Mouse (Mus musculus): ENCODE measurements around the gene Klhl11. TPM values are rescaled to one million over a fixed set of nuclear protein-coding genes. Genes with fewer than 3 reads are reported as not detected.

Gene Klhl11
- 6.6 and 6.7 TPM in 2 replicates for polyA plus RNA-seq (2015; fragmentation: Nextera tagmentation; extraction: Ambion mirVana)

- H3K27me3 ChIP-seq (replicated peaks): no peaks in the 10 kb centered on the region
- H3K36me3 ChIP-seq: peaks cover 25% of the 10 kb centered on the region
- peaks cover 25% of the 10 kb centered on the region for H3K4me1 ChIP-seq
- peak within 1 kb of the TSS; percentile 99 for H3K4me2 ChIP-seq
- H3K4me3 ChIP-seq: peak within 1 kb of the TSS; percentile 97
- peak within 1 kb of the TSS; percentile 98 for H3K9ac ChIP-seq
- peak within 1 kb of the TSS; percentile 81 for H3K27ac ChIP-seq (replicated peaks)
- peak; percentile 76; the same call in 1 of the 2 replicates for ATAC-seq (ENCODE audit: extremely low read depth, insufficient number of reproducible peaks, low FRiP score, low TSS enrichment)
- WGBS: under 1% methylated on average over 83 of the region's 83 CpGs
- H3K9me3 ChIP-seq: no peaks in the 10 kb centered on the region
These were observed at the start of gene Klhl11 for GRCm38 (mm10) chr11:100472197-100472934. Klhl11 (minus strand) TSS chr11:100472741.

GRCm38 (mm10) chr11:100520838-100521237 lies 48.3 kb upstream of the Klhl11 start:
- Histone ChIP-seq H3K27me3 (replicated peaks) (no peaks in the 10 kb centered on the region), H3K27ac (replicated peaks) (no peak overlapping the region), H3K36me3 (peaks cover 81% of the 10 kb centered on the region), H3K9me3 (no peaks in the 10 kb centered on the region), H3K9ac (no peak overlapping the region), H3K4me1 (peaks cover 16% of the 10 kb centered on the region), H3K4me2 (no peak overlapping the region), H3K4me3 (no peak overlapping the region)
- ATAC-seq (ENCODE audit: extremely low read depth, insufficient number of reproducible peaks, low FRiP score, low TSS enrichment): no peak
- WGBS: 78% methylated on average over 15 of the region's 15 CpGs

GRCm38 (mm10) chr11:100519188-100519587 lies 46.6 kb upstream of the Klhl11 start:
- Histone ChIP-seq H3K27me3 (replicated peaks) (no peaks in the 10 kb centered on the region), H3K27ac (replicated peaks) (no peak overlapping the region), H3K4me3 (no peak overlapping the region), H3K4me2 (no peak overlapping the region), H3K36me3 (peaks cover 98% of the 10 kb centered on the region), H3K4me1 (no peaks in the 10 kb centered on the region), H3K9ac (no peak overlapping the region), H3K9me3 (no peaks in the 10 kb centered on the region)
- 73% methylated on average over 7 of the region's 7 CpGs for WGBS
- ATAC-seq (ENCODE audit: extremely low read depth, insufficient number of reproducible peaks, low FRiP score, low TSS enrichment): no peak

GRCm38 (mm10) chr11:100518188-100518591 lies 45.6 kb upstream of the Klhl11 start:
- Histone ChIP-seq H3K36me3 (peaks cover 100% of the 10 kb centered on the region), H3K4me3 (no peak overlapping the region), H3K4me2 (no peak overlapping the region), H3K27ac (replicated peaks) (no peak overlapping the region), H3K9me3 (no peaks in the 10 kb centered on the region), H3K9ac (no peak overlapping the region), H3K27me3 (replicated peaks) (no peaks in the 10 kb centered on the region), H3K4me1 (no peaks in the 10 kb centered on the region)
- ATAC-seq (ENCODE audit: extremely low read depth, insufficient number of reproducible peaks, low FRiP score, low TSS enrichment): no peak
- WGBS: 92% methylated on average over 5 of the region's 5 CpGs

- no peaks in the 10 kb centered on the region for H3K27me3 ChIP-seq (replicated peaks)
- WGBS: 78% methylated on average over 9 of the region's 9 CpGs
- ATAC-seq (ENCODE audit: extremely low read depth, insufficient number of reproducible peaks, low FRiP score, low TSS enrichment): no peak
- no peak overlapping the region for H3K4me2 ChIP-seq
- H3K4me1 ChIP-seq: no peaks in the 10 kb centered on the region
- no peak overlapping the region for H3K4me3 ChIP-seq
- no peak overlapping the region for H3K27ac ChIP-seq (replicated peaks)
- peaks cover 99% of the 10 kb centered on the region for H3K36me3 ChIP-seq
- no peaks in the 10 kb centered on the region for H3K9me3 ChIP-seq
- H3K9ac ChIP-seq: no peak overlapping the region
These were observed 43.8 kb upstream of the Klhl11 start for GRCm38 (mm10) chr11:100516291-100516690.

- Histone ChIP-seq H3K9ac (no peak overlapping the region), H3K4me2 (no peak overlapping the region), H3K9me3 (no peaks in the 10 kb centered on the region), H3K4me1 (no peaks in the 10 kb centered on the region), H3K27ac (replicated peaks) (no peak overlapping the region), H3K4me3 (no peak overlapping the region), H3K27me3 (replicated peaks) (no peaks in the 10 kb centered on the region), H3K36me3 (peaks cover 99% of the 10 kb centered on the region)
- WGBS: 88% methylated on average over 9 of the region's 9 CpGs
- ATAC-seq (ENCODE audit: extremely low read depth, insufficient number of reproducible peaks, low FRiP score, low TSS enrichment): no peak
These were observed 43.2 kb upstream of the Klhl11 start for GRCm38 (mm10) chr11:100515789-100516188.

GRCm38 (mm10) chr11:100515061-100515460 lies 42.5 kb upstream of the Klhl11 start:
- WGBS: 85% methylated on average over 9 of the region's 9 CpGs
- H3K4me2 ChIP-seq: no peak overlapping the region
- H3K27ac ChIP-seq (replicated peaks): no peak overlapping the region
- no peaks in the 10 kb centered on the region for H3K27me3 ChIP-seq (replicated peaks)
- H3K36me3 ChIP-seq: peaks cover 95% of the 10 kb centered on the region
- H3K4me1 ChIP-seq: no peaks in the 10 kb centered on the region
- no peak overlapping the region for H3K4me3 ChIP-seq
- H3K9me3 ChIP-seq: no peaks in the 10 kb centered on the region
- no peak overlapping the region for H3K9ac ChIP-seq
- no peak for ATAC-seq (ENCODE audit: extremely low read depth, insufficient number of reproducible peaks, low FRiP score, low TSS enrichment)

- no peak overlapping the region for H3K4me2 ChIP-seq
- WGBS: 85% methylated on average over 10 of the region's 10 CpGs
- no peak overlapping the region for H3K27ac ChIP-seq (replicated peaks)
- no peaks in the 10 kb centered on the region for H3K27me3 ChIP-seq (replicated peaks)
- no peak for ATAC-seq (ENCODE audit: extremely low read depth, insufficient number of reproducible peaks, low FRiP score, low TSS enrichment)
- H3K36me3 ChIP-seq: peaks cover 95% of the 10 kb centered on the region
- no peaks in the 10 kb centered on the region for H3K4me1 ChIP-seq
- H3K9me3 ChIP-seq: no peaks in the 10 kb centered on the region
- no peak overlapping the region for H3K9ac ChIP-seq
- no peak overlapping the region for H3K4me3 ChIP-seq
These were observed 41.2 kb upstream of the Klhl11 start for GRCm38 (mm10) chr11:100513716-100514115.

GRCm38 (mm10) chr11:100512384-100512783 lies 39.8 kb upstream of the Klhl11 start:
- Histone ChIP-seq H3K27me3 (replicated peaks) (no peaks in the 10 kb centered on the region), H3K9ac (no peak overlapping the region), H3K36me3 (peaks cover 93% of the 10 kb centered on the region), H3K27ac (replicated peaks) (no peak overlapping the region), H3K4me3 (no peak overlapping the region), H3K4me2 (no peak overlapping the region), H3K9me3 (no peaks in the 10 kb centered on the region), H3K4me1 (no peaks in the 10 kb centered on the region)
- WGBS: 93% methylated on average over 1 of the region's 1 CpGs
- ATAC-seq (ENCODE audit: extremely low read depth, insufficient number of reproducible peaks, low FRiP score, low TSS enrichment): no peak

- Histone ChIP-seq H3K27me3 (replicated peaks) (no peaks in the 10 kb centered on the region), H3K9ac (no peak overlapping the region), H3K4me3 (no peak overlapping the region), H3K9me3 (no peaks in the 10 kb centered on the region), H3K4me1 (no peaks in the 10 kb centered on the region), H3K27ac (replicated peaks) (no peak overlapping the region), H3K36me3 (peaks cover 93% of the 10 kb centered on the region), H3K4me2 (no peak overlapping the region)
- WGBS: 92% methylated on average over 2 of the region's 2 CpGs
- ATAC-seq (ENCODE audit: extremely low read depth, insufficient number of reproducible peaks, low FRiP score, low TSS enrichment): no peak
These were observed 38.0 kb upstream of the Klhl11 start for GRCm38 (mm10) chr11:100510556-100510955.

- peaks cover 94% of the 10 kb centered on the region for H3K36me3 ChIP-seq
- ATAC-seq (ENCODE audit: extremely low read depth, insufficient number of reproducible peaks, low FRiP score, low TSS enrichment): no peak
- no peaks in the 10 kb centered on the region for H3K27me3 ChIP-seq (replicated peaks)
- no peaks in the 10 kb centered on the region for H3K4me1 ChIP-seq
- H3K9ac ChIP-seq: no peak overlapping the region
- H3K4me3 ChIP-seq: no peak overlapping the region
- H3K27ac ChIP-seq (replicated peaks): no peak overlapping the region
- no peak overlapping the region for H3K4me2 ChIP-seq
- H3K9me3 ChIP-seq: no peaks in the 10 kb centered on the region
- WGBS: 94% methylated on average over 8 of the region's 8 CpGs
These were observed 33.5 kb upstream of the Klhl11 start for GRCm38 (mm10) chr11:100505997-100506396.
